Mouse (Mus musculus): ENCODE results near the gene S100a10. TPM values are rescaled to one million over a fixed set of nuclear protein-coding genes. Genes with fewer than 3 reads are reported as not detected.

Gene S100a10
- polyA plus RNA-seq (2015; fragmentation: Nextera tagmentation; extraction: Ambion mirVana), result 733 and 887 TPM in 2 replicates

GRCm38 (mm10) chr3:93554981-93555877 lies at the start of gene S100a10:
Gene S100a10 (plus strand): TSS chr3:93555080.
- Histone ChIP-seq H3K27me3 (replicated peaks; ENCODE audit: control insufficient read depth, insufficient read depth, low read length) (no peaks in the 10 kb centered on the region), H3K4me3 (ENCODE audit: low read depth, low read length) (peak within 1 kb of the TSS; percentile 81), H3K36me3 (ENCODE audit: control insufficient read depth, insufficient read depth) (0 out of 2 replicates have a peak, but pooled peaks cover 8% of the 10 kb centered on the region), H3K27ac (ENCODE audit: low read depth, low read length) (peak within 1 kb of the TSS; percentile 97), H3K9ac (ENCODE audit: low read depth, low read length) (peak within 1 kb of the TSS; percentile 84), H3K4me2 (replicated peaks; ENCODE audit: low read depth) (peak within 1 kb of the TSS; percentile 87), H3K9me3 (ENCODE audit: control insufficient read depth) (no peaks in the 10 kb centered on the region), H3K4me1 (replicated peaks; ENCODE audit: control insufficient read depth, insufficient read depth, low read length) (peaks cover 21% of the 10 kb centered on the region)
- peak; percentile 85 for ATAC-seq
- under 1% methylated on average over 38 of the region's 39 CpGs for WGBS
- no peak for TF ChIP-seq CTCF (IDR thresholded peaks at IDR 0.05; ENCODE audit: low read depth)

GRCm38 (mm10) chr3:93505960-93506863 lies 48.7 kb upstream of the S100a10 start:
- H3K9me3 ChIP-seq (ENCODE audit: control insufficient read depth), result no peaks in the 10 kb centered on the region
- H3K36me3 ChIP-seq (ENCODE audit: control insufficient read depth, insufficient read depth), result no peaks in the 10 kb centered on the region
- peak overlapping the region; percentile 63 for H3K4me2 ChIP-seq (replicated peaks; ENCODE audit: low read depth)
- peak; percentile 95 for ATAC-seq
- H3K4me3 ChIP-seq (ENCODE audit: low read depth, low read length), result peak overlapping the region; percentile 34
- TF ChIP-seq CTCF (IDR thresholded peaks at IDR 0.05; ENCODE audit: low read depth), result no peak
- H3K27ac ChIP-seq (ENCODE audit: low read depth, low read length), result peak overlapping the region; percentile 50; the same call in 1 of the 2 replicates
- 0 out of 2 replicates have a peak, but pooled peaks cover 2% of the 10 kb centered on the region for H3K4me1 ChIP-seq (replicated peaks; ENCODE audit: control insufficient read depth, insufficient read depth, low read length)
- WGBS, result 30% methylated on average over 30 of the region's 30 CpGs
- H3K27me3 ChIP-seq (replicated peaks; ENCODE audit: control insufficient read depth, insufficient read depth, low read length), result no peaks in the 10 kb centered on the region
- no peak overlapping the region for H3K9ac ChIP-seq (ENCODE audit: low read depth, low read length)

- no peaks in the 10 kb centered on the region for H3K9me3 ChIP-seq (ENCODE audit: control insufficient read depth)
- WGBS, result 54% methylated on average over 5 of the region's 5 CpGs
- H3K9ac ChIP-seq (ENCODE audit: low read depth, low read length), result no peak overlapping the region
- H3K4me2 ChIP-seq (replicated peaks; ENCODE audit: low read depth), result peak overlapping the region; percentile 63; the same call in 1 of the 2 replicates
- peak; percentile 9; the same call in 1 of the 2 replicates for ATAC-seq
- H3K36me3 ChIP-seq (ENCODE audit: control insufficient read depth, insufficient read depth), result no peaks in the 10 kb centered on the region
- H3K4me3 ChIP-seq (ENCODE audit: low read depth, low read length), result no peak overlapping the region
- no peaks in the 10 kb centered on the region for H3K27me3 ChIP-seq (replicated peaks; ENCODE audit: control insufficient read depth, insufficient read depth, low read length)
- no peak for TF ChIP-seq CTCF (IDR thresholded peaks at IDR 0.05; ENCODE audit: low read depth)
- H3K4me1 ChIP-seq (replicated peaks; ENCODE audit: control insufficient read depth, insufficient read depth, low read length), result 0 out of 2 replicates have a peak, but pooled peaks cover 2% of the 10 kb centered on the region
- H3K27ac ChIP-seq (ENCODE audit: low read depth, low read length), result 0 out of 2 replicates have a peak overlapping the region, but pooled peaks have one; percentile 50
These were observed 48.0 kb upstream of the S100a10 start for GRCm38 (mm10) chr3:93506881-93507325.

GRCm38 (mm10) chr3:93509301-93509700 lies 45.6 kb upstream of the S100a10 start:
- H3K4me2 ChIP-seq (replicated peaks; ENCODE audit: low read depth), result no peak overlapping the region
- H3K27ac ChIP-seq (ENCODE audit: low read depth, low read length), result no peak overlapping the region
- H3K4me1 ChIP-seq (replicated peaks; ENCODE audit: control insufficient read depth, insufficient read depth, low read length), result 0 out of 2 replicates have a peak, but pooled peaks cover 2% of the 10 kb centered on the region
- no peaks in the 10 kb centered on the region for H3K36me3 ChIP-seq (ENCODE audit: control insufficient read depth, insufficient read depth)
- H3K9ac ChIP-seq (ENCODE audit: low read depth, low read length), result no peak overlapping the region
- no peak for ATAC-seq
- no peak for TF ChIP-seq CTCF (IDR thresholded peaks at IDR 0.05; ENCODE audit: low read depth)
- 46% methylated on average over 1 of the region's 1 CpGs for WGBS
- H3K9me3 ChIP-seq (ENCODE audit: control insufficient read depth), result no peaks in the 10 kb centered on the region
- H3K4me3 ChIP-seq (ENCODE audit: low read depth, low read length), result no peak overlapping the region
- no peaks in the 10 kb centered on the region for H3K27me3 ChIP-seq (replicated peaks; ENCODE audit: control insufficient read depth, insufficient read depth, low read length)

- no peaks in the 10 kb centered on the region for H3K36me3 ChIP-seq (ENCODE audit: control insufficient read depth, insufficient read depth)
- H3K9ac ChIP-seq (ENCODE audit: low read depth, low read length), result no peak overlapping the region
- 0 out of 2 replicates have a peak, but pooled peaks cover 2% of the 10 kb centered on the region for H3K4me1 ChIP-seq (replicated peaks; ENCODE audit: control insufficient read depth, insufficient read depth, low read length)
- ATAC-seq, result no peak
- no peak overlapping the region for H3K27ac ChIP-seq (ENCODE audit: low read depth, low read length)
- TF ChIP-seq CTCF (IDR thresholded peaks at IDR 0.05; ENCODE audit: low read depth), result no peak
- no peak overlapping the region for H3K4me3 ChIP-seq (ENCODE audit: low read depth, low read length)
- 56% methylated on average over 1 of the region's 1 CpGs for WGBS
- no peak overlapping the region for H3K4me2 ChIP-seq (replicated peaks; ENCODE audit: low read depth)
- no peaks in the 10 kb centered on the region for H3K27me3 ChIP-seq (replicated peaks; ENCODE audit: control insufficient read depth, insufficient read depth, low read length)
- no peaks in the 10 kb centered on the region for H3K9me3 ChIP-seq (ENCODE audit: control insufficient read depth)
These were observed 43.8 kb upstream of the S100a10 start for GRCm38 (mm10) chr3:93511036-93511435.
